Mouse (Mus musculus): ENCODE results near the gene Tbcb.
"Not testable (repeated sequence)": the region's sequence is repeated elsewhere in the genome, so short reads cannot be mapped to it uniquely, and the experiment has no call there.

Tbcb gene

DNA sequence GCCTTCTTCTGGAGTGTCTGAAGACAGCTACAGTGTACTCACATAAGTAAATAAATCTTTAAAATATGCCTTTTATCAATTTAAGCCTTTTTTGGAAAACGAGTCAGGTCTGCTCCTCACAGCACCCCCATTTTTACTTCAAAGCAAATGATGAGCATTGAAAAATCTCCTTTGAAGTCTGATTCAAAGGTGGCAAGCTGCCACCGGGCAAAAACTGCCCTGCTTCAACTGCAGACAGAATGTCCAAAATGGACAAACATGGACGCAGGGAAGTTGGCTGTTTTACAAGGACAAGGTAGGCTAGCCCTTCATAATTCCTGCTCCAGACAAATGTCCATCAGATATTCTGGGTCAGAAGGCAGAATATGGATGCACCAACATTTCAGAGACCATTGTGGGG is 10.6 kb downstream of the Tbcb start:
- no peak for DNase-seq

DNA sequence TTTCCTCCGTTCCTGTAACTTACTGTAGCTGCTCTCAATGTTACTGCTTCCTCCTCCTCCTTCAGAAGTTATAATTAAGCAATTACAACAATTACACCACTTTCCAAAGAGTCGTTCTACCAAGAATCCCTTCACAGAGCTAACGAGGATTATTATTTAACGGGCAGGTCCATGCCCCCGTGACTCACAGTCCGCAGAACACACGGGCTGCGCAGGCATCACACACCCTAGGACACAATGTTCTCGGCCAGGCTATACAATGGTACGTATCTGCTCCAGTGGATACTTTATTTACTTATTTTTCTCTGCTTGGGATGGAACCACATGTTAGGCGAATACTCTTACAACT is 12.1 kb downstream of the Tbcb start:
- DNase-seq = no peak

DNA sequence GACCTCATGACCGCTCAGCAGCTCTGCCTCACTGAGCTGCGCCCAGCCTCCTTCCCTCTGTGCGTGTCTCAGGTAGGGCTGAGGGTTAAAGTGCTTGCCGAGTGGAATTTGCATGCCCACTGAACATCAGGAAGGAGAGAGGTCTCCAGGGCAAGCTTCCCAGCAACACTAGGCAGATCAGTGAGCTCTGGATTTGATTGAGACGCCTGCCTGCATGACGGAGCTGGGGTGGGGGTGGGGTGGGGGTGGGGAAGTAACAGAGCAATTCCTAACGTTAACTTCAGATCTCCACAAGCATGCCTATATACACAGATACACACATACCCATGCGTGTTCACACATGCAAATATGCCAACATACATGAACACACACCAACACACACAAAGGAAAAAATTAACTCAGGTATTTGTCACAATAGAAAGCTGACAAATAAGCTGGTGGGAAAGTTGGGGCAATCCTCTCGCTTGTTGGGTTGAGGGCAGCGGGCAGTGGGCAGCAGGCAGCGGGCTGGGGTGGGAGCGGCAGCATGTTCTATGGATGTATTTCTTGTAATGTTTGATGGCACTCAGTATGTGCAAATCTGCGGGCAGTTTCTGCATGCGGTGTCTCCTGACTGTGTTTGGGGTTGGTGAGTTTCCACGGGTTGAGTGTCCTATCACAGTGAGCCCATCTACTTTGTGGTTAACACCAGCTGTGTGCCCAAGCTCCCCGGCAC is 12.6 kb downstream of the Tbcb start:
- no peak for DNase-seq

DNA sequence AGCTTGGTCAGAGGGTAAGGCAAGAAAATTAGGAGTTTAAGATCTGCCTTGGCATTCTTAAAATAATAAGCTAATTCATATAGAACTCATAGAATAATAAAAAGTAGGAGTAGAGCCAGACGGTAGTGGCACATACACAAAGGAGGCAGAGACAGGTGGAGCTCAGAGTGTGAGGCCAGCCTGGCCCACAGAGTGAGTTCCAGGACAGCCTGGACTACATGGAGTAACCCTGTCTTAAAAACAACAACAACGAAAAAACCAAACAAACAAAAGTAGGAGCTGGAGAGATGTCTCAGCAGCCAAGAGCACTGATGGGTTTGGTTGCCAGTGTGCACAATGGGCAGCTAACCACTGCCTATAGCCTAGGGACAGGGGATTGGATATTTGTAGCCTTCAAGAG is 14.8 kb downstream of the Tbcb start:
- no peak for DNase-seq

DNA sequence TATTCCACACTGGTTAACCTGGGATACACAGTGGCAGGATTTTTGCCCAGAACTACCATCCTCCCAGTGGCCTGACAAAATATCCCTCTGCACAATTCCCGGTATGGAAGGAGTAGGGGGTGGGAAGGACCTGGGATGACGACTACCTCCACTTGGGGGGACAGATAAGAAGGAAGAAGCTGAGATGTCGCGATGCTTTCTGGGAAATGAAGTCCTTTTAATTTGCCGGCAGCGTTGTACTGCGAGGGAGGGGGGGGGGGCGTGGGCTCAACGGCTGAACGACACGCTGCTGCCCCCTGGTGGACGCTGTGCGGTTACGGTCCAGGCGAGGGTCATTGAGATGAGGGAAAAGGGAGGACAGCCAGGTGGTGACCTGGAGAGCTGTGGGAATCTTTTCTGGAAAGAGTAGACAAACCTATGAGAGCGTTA is 15.3 kb downstream of the Tbcb start:
- DNase-seq = peak; percentile 83

DNA sequence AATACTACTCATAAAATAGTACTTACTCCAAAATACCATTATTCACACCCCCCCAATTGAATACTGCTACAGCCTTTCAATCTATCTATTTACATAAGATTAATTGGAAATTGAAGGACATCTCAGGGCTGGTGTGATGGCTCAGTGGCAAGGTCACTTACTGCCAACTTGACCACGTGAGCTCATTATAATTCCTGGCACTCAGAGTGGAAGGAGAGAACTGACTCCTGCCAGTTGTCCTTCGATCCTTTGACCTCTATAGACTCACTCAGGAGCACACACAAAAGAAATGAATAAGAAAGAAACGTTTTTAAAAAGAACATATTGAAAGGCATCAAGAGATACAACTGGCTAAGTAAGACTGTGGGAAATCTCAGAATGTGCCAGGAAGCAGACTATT is 16.2 kb downstream of the Tbcb start:
- no peak for DNase-seq

DNA sequence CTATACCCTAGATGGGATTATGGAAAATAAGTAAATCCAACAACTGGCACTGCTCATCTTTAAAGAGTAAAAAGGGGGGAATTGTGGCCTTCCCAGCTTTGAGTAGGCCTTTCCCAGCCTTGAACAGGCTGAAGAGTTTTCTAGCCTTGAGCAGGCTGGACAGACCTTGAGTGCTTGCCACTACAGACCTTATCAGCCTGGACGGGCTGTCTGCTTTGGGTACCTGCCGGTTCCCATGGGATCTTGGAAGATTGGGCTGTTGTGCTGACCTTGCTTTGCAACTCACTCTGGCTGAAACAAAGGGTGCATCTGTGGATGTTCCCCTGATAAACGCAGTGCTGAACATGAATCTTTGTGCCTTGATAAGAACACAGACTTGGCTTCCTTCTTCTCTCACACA is 18.2 kb downstream of the Tbcb start:
- no peak for DNase-seq

DNA sequence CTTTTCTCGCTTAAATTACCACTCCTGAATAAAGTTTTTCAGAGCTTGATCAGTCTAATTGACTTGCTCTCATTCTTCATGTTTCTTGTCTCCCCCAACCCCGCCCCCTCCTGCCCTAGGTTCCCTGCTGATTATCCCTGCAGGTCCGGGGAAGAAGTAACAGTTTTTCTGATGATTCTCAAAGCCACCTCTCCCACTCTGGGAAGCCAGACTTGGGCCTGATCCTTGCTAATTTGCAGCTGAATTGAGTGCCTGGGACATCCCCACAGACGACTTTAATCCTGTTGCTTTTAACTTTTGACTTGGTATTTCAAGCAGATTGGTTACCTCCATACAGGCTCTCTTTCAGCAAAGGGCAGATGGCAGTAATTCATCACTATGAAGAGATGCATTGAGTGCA is 21.0 kb downstream of the Tbcb start:
- no peak for DNase-seq

DNA sequence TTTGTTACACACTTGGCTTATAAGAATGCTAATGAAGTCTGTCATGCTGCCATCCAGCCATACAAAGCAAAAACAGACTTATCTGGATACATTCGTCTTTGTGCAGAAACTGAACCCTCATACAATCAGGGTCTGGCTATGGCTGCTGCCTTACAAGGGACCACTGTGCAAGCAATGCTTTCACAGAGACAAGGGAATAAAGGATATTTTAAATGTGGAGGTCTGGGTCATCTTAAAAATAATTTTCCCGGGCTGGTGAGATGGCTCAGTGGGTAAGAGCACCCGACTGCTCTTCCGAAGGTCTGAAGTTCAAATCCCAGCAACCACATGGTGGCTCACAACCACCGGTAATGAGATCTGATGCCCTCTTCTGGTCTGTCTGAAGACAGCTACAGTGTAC is 25.7 kb downstream of the Tbcb start:
- DNase-seq = not testable (repeated sequence)

DNA sequence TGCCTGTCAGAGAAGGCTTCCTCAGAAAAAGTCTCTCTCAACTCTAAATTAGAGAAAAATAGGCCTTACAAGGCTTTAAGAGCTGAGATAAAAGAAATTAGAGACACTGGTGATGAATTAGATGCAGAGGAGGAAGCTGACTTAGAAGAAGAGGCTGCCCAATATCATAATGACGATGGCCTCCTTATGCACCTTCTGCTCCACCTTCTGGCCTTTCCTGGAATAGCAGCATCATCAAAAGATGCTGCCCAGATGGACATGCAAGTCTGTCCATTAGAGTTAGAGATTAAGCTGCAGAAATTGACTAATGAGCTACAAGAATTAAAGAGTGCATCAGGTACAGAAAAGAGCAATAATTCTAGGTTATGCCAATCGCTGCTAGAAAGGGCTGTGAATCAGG is 26.7 kb downstream of the Tbcb start:
- no peak for DNase-seq

DNA sequence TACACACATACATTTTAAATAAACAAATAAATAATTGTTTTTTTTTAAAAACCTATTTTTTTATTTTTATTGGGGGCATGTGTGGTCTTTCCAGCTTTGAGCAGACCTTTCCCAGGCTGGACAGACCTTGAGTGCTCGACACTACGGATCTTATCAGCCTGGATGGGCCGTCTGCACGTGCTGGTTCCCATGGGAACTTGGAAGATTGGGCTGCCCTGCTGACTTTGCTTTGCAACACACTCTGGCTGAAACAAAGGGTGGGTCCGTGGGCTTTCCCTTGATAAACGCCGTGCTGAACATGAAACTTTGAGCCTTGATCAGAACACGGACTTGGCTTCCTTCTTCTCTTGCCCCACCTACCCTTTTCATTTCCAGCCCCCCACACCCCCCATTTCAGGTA is 27.7 kb downstream of the Tbcb start:
- no peak for DNase-seq

DNA sequence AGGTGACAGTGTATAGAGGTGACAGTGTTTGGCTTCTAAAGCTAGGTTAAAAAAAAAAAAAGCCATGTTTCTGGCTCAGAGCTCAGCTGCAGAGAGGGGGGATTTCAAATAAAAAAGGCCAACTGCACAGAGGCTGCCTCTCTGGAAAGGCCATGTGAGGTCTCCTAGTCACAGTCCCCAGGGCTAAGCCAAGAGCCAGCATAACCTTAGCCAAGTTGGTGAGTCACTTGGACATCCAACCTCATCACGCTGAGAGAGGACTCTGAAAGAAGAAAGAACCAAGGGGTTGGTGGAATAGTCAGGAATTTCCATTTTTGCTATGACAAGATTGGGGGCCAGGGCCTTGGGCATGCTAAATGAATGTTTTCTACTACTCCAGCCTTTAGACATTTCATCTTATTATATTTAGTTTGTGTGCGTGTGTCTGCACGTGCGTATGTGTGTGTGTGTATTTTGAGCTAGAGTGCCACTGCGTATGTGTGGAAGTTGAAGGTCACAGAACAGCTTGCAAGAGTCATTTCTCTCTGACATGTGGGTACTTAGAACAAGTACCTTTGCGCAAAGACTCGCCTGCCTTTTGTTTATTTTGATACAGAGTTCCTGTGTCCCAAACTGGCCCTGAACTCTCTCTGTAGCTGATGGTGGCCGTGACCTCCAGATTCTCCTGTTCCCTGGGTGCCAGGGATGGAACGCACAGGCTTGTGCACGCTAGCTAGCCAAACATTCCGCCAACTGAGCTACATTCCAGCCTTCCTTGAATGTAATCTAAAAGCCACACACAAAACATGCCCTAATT is 29.0 kb downstream of the Tbcb start:
- DNase-seq = no peak

DNA sequence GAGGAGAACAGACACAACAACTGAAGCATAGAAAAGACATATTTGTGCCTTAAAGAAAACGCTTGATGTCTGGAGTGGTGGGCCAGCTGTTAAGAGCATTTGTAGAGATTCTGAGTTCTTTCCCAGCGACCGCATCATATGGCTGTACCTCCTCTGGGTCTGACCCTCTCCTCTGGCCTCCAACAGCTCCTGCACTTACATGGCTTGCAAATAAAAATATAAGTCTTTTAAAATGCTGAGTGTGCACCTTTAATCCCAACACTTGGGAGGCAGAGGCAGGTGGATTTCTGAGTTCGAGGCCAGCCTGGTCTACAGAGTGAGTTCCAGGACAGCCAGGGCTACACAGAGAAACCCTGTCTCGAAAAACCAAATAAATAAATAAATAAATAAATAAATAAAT is 31.4 kb downstream of the Tbcb start:
- DNase-seq = not testable (repeated sequence)

DNA sequence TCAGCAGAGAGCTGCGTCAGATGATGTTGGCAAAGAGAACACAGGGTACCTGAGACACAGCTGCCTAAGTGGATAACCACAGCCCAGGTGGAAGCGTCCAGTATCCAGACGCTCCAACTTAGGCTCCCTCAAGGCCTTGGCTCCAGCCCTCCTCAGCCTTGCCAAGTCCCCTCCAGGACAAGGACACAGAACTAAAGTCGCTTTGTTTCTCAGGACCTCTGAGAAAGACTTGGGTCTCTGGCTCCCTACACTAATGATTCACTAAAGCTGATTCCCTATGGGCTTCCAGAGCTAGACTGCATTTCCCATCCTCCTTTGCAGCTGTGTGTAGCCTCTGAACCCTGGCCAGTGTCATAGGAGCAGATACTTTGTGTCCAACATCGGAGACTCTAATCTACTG is 31.9 kb downstream of the Tbcb start:
- DNase-seq = no peak

DNA sequence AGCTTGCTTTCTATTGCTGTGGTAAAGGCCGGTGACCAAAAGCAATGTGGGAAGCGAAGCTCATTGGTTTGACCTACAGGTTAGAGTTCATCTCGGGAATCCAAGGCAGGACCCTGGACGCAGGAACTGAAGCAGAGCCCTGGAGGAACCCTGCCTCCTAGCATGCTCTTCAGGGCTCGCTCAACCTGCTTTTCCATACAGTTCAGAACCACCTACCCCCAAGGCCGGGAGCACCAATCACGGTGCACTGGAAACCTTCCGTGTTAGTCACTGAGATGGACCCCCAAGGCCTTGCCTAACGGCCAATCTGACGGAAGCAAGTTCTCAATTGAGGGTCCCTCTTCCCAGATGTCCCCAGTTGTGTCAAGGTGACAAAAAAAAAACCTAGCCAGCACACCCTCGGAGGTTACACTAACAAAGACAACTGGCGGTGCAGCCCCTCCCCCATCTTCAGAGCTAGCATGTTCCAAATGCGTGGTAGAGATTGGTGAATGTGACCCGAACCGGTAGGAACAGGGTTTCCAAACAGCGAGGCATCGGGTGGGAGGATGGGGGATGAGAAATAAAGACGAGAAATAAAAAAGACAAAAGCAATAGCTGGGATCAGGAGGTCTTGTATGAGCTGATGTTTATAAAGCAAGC is 32.5 kb downstream of the Tbcb start:
- DNase-seq = no peak

DNA sequence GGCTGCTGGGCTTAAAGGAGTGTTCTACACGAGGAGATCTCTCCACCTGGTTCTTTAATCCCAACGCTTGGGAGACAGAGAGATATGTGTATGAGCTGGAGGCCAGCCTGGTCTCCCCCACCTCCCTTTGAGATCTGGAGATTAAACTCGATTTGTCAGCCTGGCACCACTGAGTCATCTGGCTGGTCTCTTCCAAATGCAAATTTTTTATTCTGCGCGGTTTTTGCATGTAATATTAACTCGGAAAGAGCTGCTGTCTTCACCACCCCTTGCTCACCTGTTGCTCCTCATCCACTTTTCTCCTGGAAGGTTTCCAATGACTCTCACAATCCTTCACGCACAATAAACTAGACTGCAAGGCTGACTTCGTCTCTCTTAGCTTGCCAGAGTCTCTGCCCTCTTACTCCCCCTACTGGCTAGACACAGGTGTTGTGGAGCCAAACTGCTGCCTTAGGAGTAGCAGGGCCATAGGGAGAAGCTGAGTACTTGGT is 33.5 kb downstream of the Tbcb start, which contains the start of gene Capns1:
Gene Capns1 (minus strand): TSS at position 331 of the 491 bp plus-strand sequence.
- peak; percentile 55 for DNase-seq

DNA sequence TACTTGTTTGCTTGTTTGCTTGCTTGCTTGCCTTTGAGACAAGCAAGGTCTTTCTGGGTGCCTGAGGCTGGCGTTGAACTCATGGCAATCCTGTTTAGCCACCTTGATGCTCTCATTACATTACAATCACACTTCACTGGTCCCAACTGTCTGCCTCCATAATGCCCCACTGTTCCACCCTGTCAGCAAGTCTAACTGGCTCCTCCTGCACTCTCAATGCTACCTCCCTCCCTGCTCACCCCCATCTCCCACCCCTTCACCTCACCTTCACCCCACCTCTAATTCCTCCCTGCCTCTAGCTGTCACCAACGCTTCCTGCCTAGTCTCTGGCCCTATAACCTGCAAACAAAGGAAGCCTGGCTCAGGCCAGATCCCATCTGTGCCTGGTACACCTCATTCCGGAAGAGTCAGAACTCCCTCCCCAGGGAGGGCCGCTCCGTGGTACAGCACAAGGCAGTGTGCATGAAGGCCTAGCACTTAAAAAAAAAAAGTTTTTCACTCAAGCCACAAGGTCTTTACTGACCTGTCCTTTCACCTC is 34.4 kb downstream of the Tbcb start:
- no peak for DNase-seq

DNA sequence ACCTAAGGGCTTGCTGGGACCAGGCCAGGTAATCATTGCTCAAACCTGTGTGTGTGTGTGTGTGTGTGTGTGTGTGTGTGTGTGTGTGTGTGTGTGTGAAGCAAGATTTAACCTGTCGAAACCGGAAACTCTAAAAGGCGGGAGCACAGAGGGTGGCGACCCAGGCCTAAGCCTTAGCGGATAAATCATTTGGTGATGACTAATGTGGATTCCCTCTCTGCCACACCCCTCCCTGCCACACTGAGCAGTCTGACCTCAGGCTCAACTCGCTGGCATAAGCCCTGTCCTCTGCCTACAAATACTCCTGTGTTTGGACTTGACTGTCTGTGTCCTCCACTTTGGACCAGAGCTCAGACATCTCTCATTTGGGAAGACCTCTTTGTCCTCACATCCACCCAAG is 35.9 kb downstream of the Tbcb start:
- DNase-seq = no peak

DNA sequence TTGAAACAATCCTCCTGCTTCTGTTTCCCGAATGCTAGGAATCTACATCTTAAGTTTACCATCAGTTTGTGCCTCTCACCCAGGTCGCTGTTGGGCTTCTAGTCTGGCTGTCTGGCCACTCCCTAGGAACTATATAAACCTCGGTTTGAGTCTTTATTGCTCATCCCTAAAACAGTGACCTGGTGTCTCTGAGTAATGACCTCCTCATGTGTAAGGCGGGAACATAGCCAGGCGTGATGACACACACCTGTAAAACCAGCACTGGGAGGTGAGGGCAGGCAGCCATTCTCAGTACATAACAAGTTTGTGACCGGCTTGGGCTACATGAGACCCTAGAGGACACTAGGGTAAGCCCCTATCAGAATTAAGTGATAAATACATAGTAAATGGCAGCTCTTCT is 36.6 kb downstream of the Tbcb start:
- no peak for DNase-seq

DNA sequence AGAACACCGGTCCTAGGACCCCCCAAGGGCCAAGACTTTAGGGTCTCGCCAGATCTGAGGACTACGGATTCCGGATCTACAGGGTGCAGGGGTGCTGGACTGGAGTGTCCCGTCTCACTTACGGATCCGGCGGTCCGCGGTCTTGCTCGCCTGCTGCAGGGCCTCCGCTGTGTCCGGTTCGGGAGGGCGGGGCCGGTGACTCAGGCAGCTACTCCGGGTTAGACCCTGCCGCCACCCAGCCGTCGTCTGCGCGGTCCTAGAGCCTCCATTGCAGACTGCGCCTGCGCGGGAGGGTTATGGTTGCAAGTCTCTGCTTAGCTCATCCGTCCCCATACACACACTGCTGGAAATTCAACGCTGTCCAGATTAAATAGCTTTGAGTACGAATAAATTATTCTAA is 37.2 kb downstream of the Tbcb start:
- DNase-seq = peak; percentile 97

DNA sequence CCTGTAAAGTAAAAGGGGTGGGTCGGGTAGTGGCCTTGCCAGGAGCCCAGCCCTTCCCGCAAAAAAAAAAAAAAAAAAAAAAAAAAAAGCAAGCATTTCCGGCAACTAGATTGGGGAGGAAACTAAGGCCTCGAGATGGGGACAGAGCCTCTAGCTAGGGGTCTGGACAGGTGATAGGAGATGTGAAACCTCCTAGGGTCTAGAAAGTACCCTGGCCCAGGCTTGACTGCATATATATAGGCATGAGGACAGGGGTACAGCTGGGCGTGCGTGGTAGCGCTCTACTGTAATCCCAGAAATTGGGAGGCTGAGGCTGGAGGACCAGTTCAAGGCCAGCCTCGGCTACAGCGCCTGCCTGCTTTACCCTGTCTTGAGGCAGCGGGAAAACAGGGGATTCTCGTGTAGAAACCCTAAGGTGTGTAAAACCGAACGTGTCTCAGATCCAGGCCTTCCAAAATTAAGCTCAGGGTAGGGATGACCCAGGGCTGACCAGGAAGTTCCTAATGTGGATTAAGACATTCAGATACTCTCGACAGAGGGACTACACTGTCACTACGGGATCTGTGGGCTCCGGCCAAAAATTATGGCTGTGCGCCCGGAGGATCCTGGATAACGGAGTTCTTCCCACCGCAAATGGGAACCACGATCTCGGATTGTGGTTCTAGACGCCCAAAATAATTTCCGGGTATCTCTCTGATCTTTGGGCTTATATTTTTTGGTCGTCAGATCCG is 37.8 kb downstream of the Tbcb start:
- no peak for DNase-seq

DNA sequence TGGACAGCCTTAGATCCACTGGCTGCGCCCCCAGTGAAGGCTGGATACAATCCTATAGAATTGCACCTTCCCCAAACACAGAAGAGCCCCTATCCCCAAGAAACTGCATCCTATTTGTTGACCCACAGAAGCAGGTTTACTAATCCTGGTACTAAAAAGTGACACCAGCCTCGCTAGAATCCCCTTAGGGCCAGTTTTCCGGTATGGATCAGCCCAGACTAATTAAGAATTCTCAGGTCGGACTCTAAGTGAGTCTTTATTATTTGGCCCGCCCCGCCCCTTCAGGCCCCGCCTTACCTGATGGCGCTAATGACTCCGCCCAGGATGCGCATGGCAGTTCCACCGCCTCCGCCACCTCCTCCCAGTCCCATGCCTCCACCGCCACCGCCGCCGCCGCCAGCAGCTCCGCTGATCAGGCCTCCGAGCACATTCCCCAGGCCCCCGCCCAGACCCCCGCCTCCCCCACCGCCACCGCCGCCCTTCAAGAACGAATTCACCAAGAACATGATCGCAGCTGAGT is 38.4 kb downstream of the Tbcb start:
- DNase-seq = peak; percentile 72

DNA sequence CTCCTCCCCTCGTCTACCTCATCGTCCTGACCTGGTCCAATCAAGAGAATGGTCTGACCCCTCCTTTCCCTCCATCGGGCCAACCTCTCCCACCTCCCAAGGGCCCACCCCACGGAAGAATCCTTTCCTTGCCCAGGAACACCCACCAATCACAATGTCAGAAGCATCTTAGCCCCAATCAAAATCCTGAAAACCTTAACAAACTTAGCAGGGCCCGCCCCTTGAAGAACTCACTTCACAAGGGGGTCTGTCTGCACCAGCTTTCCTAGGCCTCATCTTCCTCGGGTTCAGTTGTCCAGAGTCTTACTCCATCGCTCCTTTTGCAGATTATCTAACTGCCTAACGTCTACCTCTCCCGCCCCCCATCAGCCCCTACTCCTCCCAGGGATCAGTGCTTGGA is 39.1 kb downstream of the Tbcb start:
- no peak for DNase-seq

Measured in right cerebral cortex, adult 18-20 months (tissue).